Mouse (Mus musculus) megakaryocyte, embryonic 14.5 days (primary cell): ENCODE data around the gene Aplp2. TPM values are rescaled to one million over a fixed set of nuclear protein-coding genes. Genes with fewer than 3 reads are reported as not detected.

Source experiments
- H3K27me3 ChIP-seq: replicated peaks from 2 replicates; pipeline ENCODE3; 2012; ENCODE audit warnings: inconsistent platforms
- H3K36me3 ChIP-seq: replicated peaks from 2 replicates; pipeline ENCODE3; 2012; ENCODE audit warnings: low read length, inconsistent platforms, mixed read lengths
- H3K4me1 ChIP-seq: 2 replicates; pipeline ENCODE4 v1.6.1; 2012; ENCODE audit warnings: inconsistent platforms
- H3K4me3 ChIP-seq: replicated peaks from 2 replicates; pipeline ENCODE3; 2012; ENCODE audit warnings: moderate library complexity, mild to moderate bottlenecking, inconsistent platforms
- H3K9me3 ChIP-seq: 2 replicates; pipeline ENCODE4 v1.6.1; 2012; ENCODE audit warnings: inconsistent platforms
- FLI1 ChIP-seq: IDR thresholded peaks from 2 replicates; pipeline ENCODE4 v1.6.1; 2012; ENCODE audit warnings: low read length, inconsistent platforms, mixed read lengths
- GATA1 ChIP-seq: IDR thresholded peaks from 3 replicates; pipeline ENCODE4 v1.6.1; 2012; ENCODE audit warnings: mixed read lengths, low read length, inconsistent platforms, borderline replicate concordance
- polyA plus RNA-seq: library from polyadenylated mRNA; stranded (reverse); fragments of >175 nt; gene quantifications from 2 replicates; pipeline ENCODE4 v1.2.3, GENCODE M21; 2012; ENCODE audit warnings: low replicate concordance; ENCODE audit not compliant: insufficient read depth

Aplp2 gene
- polyA plus RNA-seq, 1 experiment: 4.7 TPM

DNA sequence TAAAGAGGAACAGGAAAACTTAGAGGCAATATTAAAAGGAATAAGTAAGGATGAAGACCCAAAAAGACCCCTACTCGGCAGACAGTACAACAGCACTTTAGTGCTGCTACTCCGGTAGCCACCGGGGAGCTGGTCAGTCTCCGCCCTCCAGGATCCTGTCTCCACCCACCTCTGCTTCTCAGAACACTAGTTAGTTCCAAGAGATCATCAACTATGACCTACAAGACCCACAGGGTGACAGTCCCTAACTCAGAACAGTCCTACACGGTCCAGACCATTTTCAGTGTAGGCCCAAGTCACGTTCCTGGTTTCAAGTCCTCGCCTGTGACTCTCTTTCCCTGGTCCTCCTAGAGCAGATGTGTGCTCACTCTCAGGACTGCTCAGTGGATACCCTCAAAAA is 20.1 kb downstream of the Aplp2 start:
- no peak overlapping the region for H3K4me3 ChIP-seq
- no peak for TF ChIP-seq FLI1
- TF ChIP-seq GATA1: no peak

DNA sequence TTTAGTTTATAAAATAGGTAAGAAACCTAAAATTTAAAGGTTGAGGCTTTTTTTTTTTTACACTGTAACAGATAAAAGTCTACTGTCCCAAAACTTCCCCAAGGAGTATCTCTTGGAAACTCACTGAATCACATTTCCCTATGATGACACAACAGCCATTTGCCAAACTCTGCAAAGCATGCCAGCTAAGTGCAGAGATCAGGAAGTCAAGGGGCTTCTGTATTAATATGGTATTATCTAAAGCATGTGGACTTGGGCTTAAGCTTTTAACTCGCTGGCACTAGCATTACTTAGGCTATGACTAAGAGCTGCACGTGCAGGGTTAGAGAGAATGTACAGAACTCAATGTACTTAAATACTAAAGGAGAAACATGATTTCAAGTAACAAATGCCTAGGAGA is 22.4 kb downstream of the Aplp2 start:
- Histone ChIP-seq H3K27me3 (no peaks in the 10 kb centered on the region), H3K36me3 (peaks cover 5% of the 10 kb centered on the region), H3K9me3 (peaks cover 11% of the 10 kb centered on the region), H3K4me3 (no peak overlapping the region), H3K4me1 (no peaks in the 10 kb centered on the region)
- TF ChIP-seq FLI1: no peak
- no peak for TF ChIP-seq GATA1

More for the DNA sequence above, 20.1 kb downstream of the Aplp2 start:
- no peaks in the 10 kb centered on the region for H3K4me1 ChIP-seq
- no peaks in the 10 kb centered on the region for H3K27me3 ChIP-seq
- peaks cover 11% of the 10 kb centered on the region for H3K9me3 ChIP-seq
- H3K36me3 ChIP-seq: peaks cover 5% of the 10 kb centered on the region

DNA sequence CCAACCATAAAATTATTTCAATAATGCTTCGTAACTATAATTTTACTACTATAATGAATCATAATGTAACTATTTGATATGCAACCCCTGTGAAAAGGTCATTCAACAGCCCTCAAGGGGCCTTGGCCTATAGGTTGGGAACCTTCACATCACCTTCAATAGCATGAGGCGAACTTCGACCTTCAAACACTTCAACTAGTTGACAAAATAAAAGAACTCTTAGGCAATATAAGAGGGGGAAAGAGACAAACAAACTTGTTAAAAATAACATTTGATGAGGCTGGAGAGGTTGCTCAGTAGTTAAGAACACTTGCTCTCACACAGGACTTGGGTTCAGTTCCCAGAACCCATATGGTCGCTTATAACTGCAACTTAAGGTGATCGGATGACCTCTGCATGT is 27.2 kb downstream of the Aplp2 start:
- no peaks in the 10 kb centered on the region for H3K9me3 ChIP-seq
- TF ChIP-seq FLI1 (no peak), GATA1 (no peak)
- H3K4me1 ChIP-seq: 0 out of 2 replicates have a peak, but pooled peaks cover 3% of the 10 kb centered on the region
- no peaks in the 10 kb centered on the region for H3K27me3 ChIP-seq
- H3K4me3 ChIP-seq: no peak overlapping the region
- no peaks in the 10 kb centered on the region for H3K36me3 ChIP-seq

- H3K9me3 ChIP-seq: no peaks in the 10 kb centered on the region
- no peak for TF ChIP-seq FLI1
- TF ChIP-seq GATA1: no peak
- H3K27me3 ChIP-seq: no peaks in the 10 kb centered on the region
- H3K36me3 ChIP-seq: no peaks in the 10 kb centered on the region
- no peak overlapping the region for H3K4me3 ChIP-seq
- H3K4me1 ChIP-seq: 0 out of 2 replicates have a peak, but pooled peaks cover 3% of the 10 kb centered on the region
Observed at GRCm38 (mm10) chr9:31183061-31183460, 28.6 kb downstream of the Aplp2 start.

DNA sequence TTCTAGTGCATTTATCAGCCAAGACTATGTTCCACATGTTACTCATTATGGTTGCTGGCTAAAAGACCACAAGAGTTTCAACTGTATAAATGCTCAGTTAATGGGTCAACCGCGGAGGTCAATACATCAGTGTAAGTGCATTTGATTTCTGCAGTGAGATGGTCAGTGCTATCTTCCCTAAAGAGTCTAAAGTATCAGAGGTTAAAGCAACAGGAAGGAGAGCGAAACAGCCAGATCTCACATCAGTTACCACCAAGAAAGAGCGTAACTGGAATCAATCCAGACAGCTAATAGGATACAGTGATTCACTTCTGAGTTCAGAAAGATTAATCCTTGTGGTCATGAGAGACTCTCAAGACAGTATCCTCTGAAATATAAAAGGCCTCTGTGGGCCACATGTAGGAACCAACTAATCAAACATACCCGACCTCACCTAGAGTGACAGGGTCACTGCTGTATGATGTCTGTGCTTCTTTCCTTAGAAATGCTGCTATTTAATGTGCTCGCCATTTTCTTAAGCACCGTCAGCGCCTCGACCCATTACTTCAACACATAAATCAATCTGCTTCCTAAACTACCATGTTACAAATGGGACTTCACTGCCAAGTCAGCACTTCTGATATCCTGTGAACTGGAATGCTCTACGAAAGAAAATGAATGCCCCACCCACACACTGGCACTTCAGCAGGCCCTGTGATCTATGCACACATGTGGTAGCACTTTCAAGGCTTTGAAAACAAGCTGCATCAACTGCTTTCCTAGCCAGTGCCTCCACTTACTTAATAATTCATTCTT is 30.1 kb downstream of the Aplp2 start:
- H3K9me3 ChIP-seq: no peaks in the 10 kb centered on the region
- peaks cover 2% of the 10 kb centered on the region for H3K27me3 ChIP-seq
- H3K4me1 ChIP-seq: peaks cover 7% of the 10 kb centered on the region; the same call in 1 of the 2 replicates
- H3K4me3 ChIP-seq: no peak overlapping the region
- TF ChIP-seq FLI1: no peak
- TF ChIP-seq GATA1: no peak
- H3K36me3 ChIP-seq: no peaks in the 10 kb centered on the region

DNA sequence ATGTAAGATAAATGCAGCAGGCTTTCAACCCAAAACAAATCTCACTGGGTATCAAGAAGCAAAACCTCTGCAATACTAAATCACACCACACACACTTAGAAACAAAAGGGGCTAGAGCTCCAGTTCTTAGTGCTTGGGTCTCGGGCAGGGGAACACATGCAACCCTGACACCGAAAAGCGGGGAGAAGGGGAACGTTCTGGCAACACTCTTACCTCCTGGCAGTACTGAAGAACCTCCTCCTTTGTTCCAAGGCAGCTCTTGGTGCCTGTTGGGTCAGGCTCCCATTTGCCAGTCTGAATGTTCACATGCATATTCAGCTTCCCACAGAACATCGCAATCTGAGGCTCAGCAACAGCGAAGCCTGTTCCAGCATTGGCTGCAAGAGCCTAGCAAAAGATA is 33.9 kb downstream of the Aplp2 start:
- peaks cover 13% of the 10 kb centered on the region; the same call in 1 of the 2 replicates for H3K4me1 ChIP-seq
- TF ChIP-seq FLI1: no peak
- TF ChIP-seq GATA1: no peak
- H3K27me3 ChIP-seq: peaks cover 3% of the 10 kb centered on the region
- H3K4me3 ChIP-seq: no peak overlapping the region
- no peaks in the 10 kb centered on the region for H3K9me3 ChIP-seq
- H3K36me3 ChIP-seq: no peaks in the 10 kb centered on the region

DNA sequence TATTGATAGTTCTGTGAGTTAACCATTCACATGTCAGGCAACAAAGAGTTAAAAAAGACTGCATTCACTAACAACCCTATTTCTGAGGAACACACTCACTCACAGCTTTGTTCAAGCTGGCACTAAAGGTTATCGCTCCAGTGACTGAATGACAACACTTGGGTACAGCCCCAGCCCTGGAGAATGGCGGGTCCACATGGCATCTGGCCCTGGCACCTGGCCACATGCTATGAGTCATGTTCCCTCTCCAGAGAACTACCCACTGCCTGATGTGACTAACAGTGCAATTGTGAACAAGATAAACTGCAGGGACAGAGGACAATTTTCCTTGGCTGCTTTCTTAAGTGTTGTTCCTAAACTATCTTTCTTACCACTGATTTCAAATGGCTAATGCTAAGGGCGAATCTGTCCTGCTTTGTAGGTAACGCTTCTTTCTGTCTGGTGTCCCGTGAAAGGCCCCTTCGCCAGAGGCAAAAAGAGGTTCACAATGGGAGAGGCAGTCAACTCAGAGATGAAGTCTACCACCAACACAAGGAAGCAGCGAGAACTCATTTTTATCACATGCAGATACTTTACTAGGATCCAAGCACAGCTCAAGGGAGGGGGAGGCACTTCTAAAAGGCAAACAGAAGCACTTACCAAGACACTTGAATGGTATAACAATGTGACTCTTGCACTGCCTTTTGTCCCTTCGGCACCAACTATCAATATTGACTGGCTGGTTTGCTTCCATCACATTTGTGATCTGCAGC is 35.1 kb downstream of the Aplp2 start:
- Histone ChIP-seq H3K27me3 (peaks cover 5% of the 10 kb centered on the region), H3K36me3 (no peaks in the 10 kb centered on the region), H3K4me1 (peaks cover 13% of the 10 kb centered on the region; the same call in 1 of the 2 replicates), H3K9me3 (no peaks in the 10 kb centered on the region), H3K4me3 (no peak overlapping the region)
- no peak for TF ChIP-seq FLI1
- no peak for TF ChIP-seq GATA1

DNA sequence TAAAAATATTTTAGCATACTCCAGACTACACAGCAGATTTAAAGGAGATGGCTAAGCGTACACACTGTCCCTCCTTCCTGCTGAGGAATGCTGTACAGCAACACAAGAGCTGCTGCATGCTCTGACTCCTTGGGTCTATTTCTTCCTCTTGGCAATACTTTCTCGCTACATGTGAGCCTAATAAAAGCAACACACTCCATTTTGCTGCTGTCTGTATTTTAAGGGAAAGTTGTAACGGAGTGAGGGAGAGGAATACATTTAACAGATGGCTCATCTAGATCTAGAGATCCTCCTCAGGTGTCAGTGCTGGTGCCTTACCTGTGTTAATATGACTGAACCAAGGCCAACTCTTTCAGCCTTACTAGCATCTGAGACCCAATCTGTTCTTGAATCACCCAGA is 35.6 kb downstream of the Aplp2 start:
- no peak for TF ChIP-seq GATA1
- no peak for TF ChIP-seq FLI1
- Histone ChIP-seq H3K27me3 (peaks cover 5% of the 10 kb centered on the region), H3K9me3 (no peaks in the 10 kb centered on the region), H3K36me3 (no peaks in the 10 kb centered on the region), H3K4me3 (no peak overlapping the region), H3K4me1 (peaks cover 18% of the 10 kb centered on the region)

- Histone ChIP-seq H3K36me3 (no peaks in the 10 kb centered on the region), H3K4me1 (peaks cover 20% of the 10 kb centered on the region), H3K9me3 (no peaks in the 10 kb centered on the region), H3K4me3 (no peak overlapping the region), H3K27me3 (peaks cover 5% of the 10 kb centered on the region)
- TF ChIP-seq GATA1 (no peak), FLI1 (no peak)
Observed at GRCm38 (mm10) chr9:31175346-31175745, 36.3 kb downstream of the Aplp2 start.
